Mouse (Mus musculus): ENCODE data around the gene Krtap6-2. TPM values are rescaled to one million over a fixed set of nuclear protein-coding genes. Genes with fewer than 3 reads are reported as not detected.

The Krtap6-2 gene
- polyA plus RNA-seq (2017; shearing (Covaris generic)), result not detected

DNA sequence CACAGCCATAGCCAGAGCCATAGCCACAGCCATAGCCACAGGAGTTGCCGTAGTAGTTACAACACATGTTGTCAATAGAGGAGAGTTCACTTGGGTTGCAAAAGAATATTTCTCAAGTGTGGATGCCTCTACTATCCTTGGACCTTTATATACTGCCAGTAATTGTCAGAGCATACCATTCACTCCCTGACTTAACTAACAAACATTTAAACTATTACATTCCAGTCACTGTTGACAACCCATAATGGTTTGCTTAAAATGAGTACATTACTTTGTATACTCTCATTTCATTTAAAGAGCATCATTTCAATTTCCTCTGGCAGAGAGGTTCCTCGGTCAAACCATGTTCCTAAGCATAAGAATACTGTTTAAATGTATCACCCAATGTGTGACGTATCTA lies at the start of gene Krtap6-2:
Gene Krtap6-2, minus strand, starts transcription at position 101 of the 400 bp plus-strand sequence.

DNA sequence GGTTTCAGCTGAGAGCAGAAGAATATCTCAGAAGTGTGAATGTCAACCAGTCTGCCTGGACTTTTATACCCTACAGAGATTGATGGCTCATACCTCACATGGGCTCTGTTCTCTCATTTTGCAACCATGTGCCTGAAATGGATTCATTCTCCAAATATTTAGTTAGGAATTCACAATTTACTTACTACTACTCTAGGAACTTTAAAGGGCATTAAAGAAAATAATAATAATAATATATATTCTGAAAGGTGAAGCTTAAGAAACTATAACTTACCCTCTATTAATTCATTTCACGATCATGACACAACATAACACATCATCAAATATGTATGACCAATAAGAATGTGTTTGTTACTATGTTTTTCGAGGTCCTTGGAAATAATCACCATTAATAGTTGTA lies 16.1 kb downstream of the Krtap6-2 start, which contains the start of gene Krtap21-1:
Gene Krtap21-1, minus strand, starts transcription at position 101 of the 400 bp plus-strand sequence.

Other genes starting within 250 kb of the Krtap6-2 start
- not detected for gene 1110057P08Rik, start 245.4 kb downstream of the Krtap6-2 start, polyA plus RNA-seq (2017; shearing (Covaris generic))
- not detected for gene Krtap20-2, start 214.2 kb downstream of the Krtap6-2 start, polyA plus RNA-seq (2017; shearing (Covaris generic))
- gene Krtap21-1, start 16.2 kb downstream of the Krtap6-2 start, polyA plus RNA-seq (2017; shearing (Covaris generic)), result not detected
- not detected for gene Krtap8-1, start 67.8 kb upstream of the Krtap6-2 start, polyA plus RNA-seq (2017; shearing (Covaris generic))
- gene Krtap7-1, start 88.2 kb upstream of the Krtap6-2 start, polyA plus RNA-seq (2017; shearing (Covaris generic)), result not detected
- gene Krtap11-1, start 151.1 kb upstream of the Krtap6-2 start, polyA plus RNA-seq (2017; shearing (Covaris generic)), result not detected